Mouse (Mus musculus): ENCODE measurements around the gene Mettl6. TPM values are rescaled to one million over a fixed set of nuclear protein-coding genes. Genes with fewer than 3 reads are reported as not detected.

Gene Mettl6
- total RNA-seq (2023), result 49.0 TPM

GRCm38 (mm10) chr14:31494975-31495455 is at the start of gene Mettl6:
Gene Mettl6, minus strand, starts transcription at chr14:31495040.

GRCm38 (mm10) chr14:31494349-31494974 is 378 bp downstream of the Mettl6 start, which contains the start of gene Eaf1:
Gene Eaf1, plus strand, starts transcription at chr14:31494399.

GRCm38 (mm10) chr14:31435930-31436693 is 58.7 kb downstream of the Mettl6 start, which contains the start of gene Sh3bp5:
Gene Sh3bp5, minus strand, starts transcription at chr14:31436078.

Other genes starting within 250 kb of the Mettl6 start
- gene Phf7, start 243.7 kb downstream of the Mettl6 start, total RNA-seq (2023), result 7.5 TPM
- 113 TPM for gene Bap1, start 243.6 kb downstream of the Mettl6 start, total RNA-seq (2023)
- gene Dnah1, start 171.1 kb downstream of the Mettl6 start, total RNA-seq (2023), result not detected
- 49.2 TPM for gene Capn7, start 158.4 kb downstream of the Mettl6 start, total RNA-seq (2023)
- 79.2 TPM for gene Sh3bp5, start 59.0 kb downstream of the Mettl6 start, total RNA-seq (2023)
- 34.5 TPM for gene Eaf1, start 641 bp downstream of the Mettl6 start, total RNA-seq (2023)
- gene Colq, start 96.3 kb upstream of the Mettl6 start, total RNA-seq (2023), result 0.53 TPM
- gene Gm49387, start 145.8 kb upstream of the Mettl6 start, total RNA-seq (2023), result not detected
- gene Btd, start 146.0 kb upstream of the Mettl6 start, total RNA-seq (2023), result 8.9 TPM
- gene Hacl1, start 146.2 kb upstream of the Mettl6 start, total RNA-seq (2023), result 22.6 TPM

Data from CD4-positive naive resting alpha-beta T cell, adult 57 days (primary cell).